Mouse (Mus musculus) liver, embryonic 13.5 days (tissue): ENCODE data around the gene Ect2. TPM values are rescaled to one million over a fixed set of nuclear protein-coding genes. Genes with fewer than 3 reads are reported as not detected.

Experiments
- ATAC-seq: fragments of 200-750 bp; cut with Nextera tagmentation; 2 replicates; pipeline ENCODE4 v1.8.0; 2017; ENCODE audit warnings: low read depth, mild to moderate bottlenecking, moderate number of reproducible peaks, moderate library complexity
- DNase-seq: peaks from one replicate; pipeline ENCODE4 v3.0.0; 2022
- H3K27ac ChIP-seq: fragments of 300-500 bp; sonication (generic); 2 replicates; pipeline ENCODE4 v1.5.1; 2015; ENCODE audit warnings: moderate library complexity, mild to moderate bottlenecking, inconsistent platforms
- H3K27me3 ChIP-seq: fragments of 300-500 bp; sonication (generic); 2 replicates; pipeline ENCODE4 v1.6.1; 2015; ENCODE audit warnings: mild to moderate bottlenecking, inconsistent platforms
- H3K36me3 ChIP-seq: fragments of 300-500 bp; sonication (generic); 2 replicates; pipeline ENCODE4 v1.6.1; 2015; ENCODE audit warnings: mild to moderate bottlenecking, inconsistent platforms
- H3K4me1 ChIP-seq: fragments of 300-500 bp; sonication (generic); replicated peaks from 2 replicates; pipeline ENCODE4 v1.6.1; 2015; ENCODE audit warnings: inconsistent platforms
- H3K4me2 ChIP-seq: fragments of 300-500 bp; sonication (generic); 2 replicates; pipeline ENCODE4 v1.6.1; 2015; ENCODE audit warnings: inconsistent platforms, mild to moderate bottlenecking, moderate library complexity
- H3K4me3 ChIP-seq: fragments of 300-500 bp; sonication (generic); replicated peaks from 2 replicates; pipeline ENCODE4 v1.5.1; 2015; ENCODE audit warnings: mild to moderate bottlenecking, inconsistent platforms
- H3K9ac ChIP-seq: fragments of 300-500 bp; sonication (generic); 2 replicates; pipeline ENCODE4 v1.6.1; 2015; ENCODE audit warnings: mild to moderate bottlenecking, inconsistent platforms
- H3K9me3 ChIP-seq: fragments of 300-500 bp; sonication (generic); replicated peaks from 2 replicates; pipeline ENCODE4 v1.6.1; 2016; ENCODE audit warnings: inconsistent platforms
- WGBS: fragments of 180-500 bp; shearing (Covaris S2); methylation state at CpG from one replicate; pipeline ENCODE4 v1.1.7; 2015; ENCODE audit not compliant: insufficient replicate concordance; 5-methylcytosine and 5-hydroxymethylcytosine counted together
- polyA plus RNA-seq: library from polyadenylated mRNA; unstranded; fragments of >200 nt; fragmentation: Nextera tagmentation; extraction: Ambion mirVana; gene quantifications from 2 replicates; pipeline ENCODE4 v1.2.1, GENCODE M21; 2015

The Ect2 gene
- polyA plus RNA-seq, 1 experiment from 2014 or later, result 34.5 TPM

DNA sequence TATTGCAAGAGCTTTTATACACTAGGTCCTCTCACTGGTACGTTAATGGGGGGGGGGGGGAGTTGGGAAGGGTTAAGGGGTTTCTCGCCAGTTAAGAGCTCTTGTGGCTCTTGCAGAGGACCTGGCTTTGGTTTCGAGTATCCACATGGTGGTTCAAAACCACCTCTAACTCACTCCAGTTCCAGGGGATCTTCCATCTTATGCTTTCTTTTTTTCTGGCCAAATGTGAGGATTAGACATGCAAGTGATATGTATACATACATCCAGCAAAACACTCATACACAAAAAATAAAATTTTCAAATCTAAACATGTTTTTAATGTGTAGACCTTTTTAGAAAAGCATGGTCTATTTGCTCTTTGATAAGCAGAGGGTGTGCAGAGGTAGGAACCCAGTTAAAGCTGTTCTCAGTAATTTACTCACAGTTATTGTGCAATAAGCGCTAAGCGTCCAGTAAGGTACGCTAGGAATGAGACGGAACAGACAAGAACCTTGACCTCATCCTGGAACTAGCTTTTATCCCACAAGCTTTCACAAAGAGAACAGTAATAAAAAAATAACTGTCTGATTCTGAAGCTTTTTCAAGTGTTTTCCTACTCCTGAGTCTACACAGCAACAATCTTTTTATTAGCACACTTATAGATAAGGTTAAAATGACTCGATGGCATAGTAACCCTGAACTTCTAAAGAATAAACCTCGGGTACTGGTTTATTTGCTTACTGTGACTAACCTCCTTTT lies 2.3 kb upstream of the Ect2 start:
- 0 out of 2 replicates have a peak, but pooled peaks cover 4% of the 10 kb centered on the region for H3K36me3 ChIP-seq
- no peaks in the 10 kb centered on the region for H3K27me3 ChIP-seq
- H3K4me1 ChIP-seq, result peaks cover 33% of the 10 kb centered on the region
- no peak for DNase-seq
- H3K4me3 ChIP-seq, result no peak overlapping the region
- H3K9ac ChIP-seq, result no peak overlapping the region
- ATAC-seq, result no peak
- H3K4me2 ChIP-seq, result no peak overlapping the region
- H3K9me3 ChIP-seq, result no peaks in the 10 kb centered on the region
- H3K27ac ChIP-seq, result peak overlapping the region; percentile 85
- WGBS, result 53% methylated on average over 9 of the region's 9 CpGs

GRCm38 (mm10) chr3:27155051-27155855 lies 1.6 kb upstream of the Ect2 start:
- Histone ChIP-seq H3K36me3 (peaks cover 6% of the 10 kb centered on the region), H3K4me3 (no peak overlapping the region), H3K27me3 (no peaks in the 10 kb centered on the region), H3K27ac (peak overlapping the region; percentile 85), H3K9ac (peak overlapping the region; percentile 70; the same call in 1 of the 2 replicates), H3K9me3 (no peaks in the 10 kb centered on the region), H3K4me1 (peaks cover 39% of the 10 kb centered on the region), H3K4me2 (no peak overlapping the region)
- no peak for DNase-seq
- WGBS, result 43% methylated on average over 6 of the region's 6 CpGs
- no peak for ATAC-seq

- no peaks in the 10 kb centered on the region for H3K9me3 ChIP-seq
- H3K36me3 ChIP-seq, result peaks cover 16% of the 10 kb centered on the region
- H3K4me3 ChIP-seq, result peak overlapping the region; percentile 97
- H3K27ac ChIP-seq, result peak overlapping the region; percentile 85
- 60% methylated on average over 2 of the region's 2 CpGs for WGBS
- peak overlapping the region; percentile 70 for H3K9ac ChIP-seq
- peak overlapping the region; percentile 67 for H3K4me2 ChIP-seq
- no peaks in the 10 kb centered on the region for H3K27me3 ChIP-seq
- H3K4me1 ChIP-seq, result peaks cover 39% of the 10 kb centered on the region
- ATAC-seq (peak; percentile 49), DNase-seq (no peak)
Observed at GRCm38 (mm10) chr3:27154280-27154679, 602 bp upstream of the Ect2 start.

- Histone ChIP-seq H3K9me3 (no peaks in the 10 kb centered on the region), H3K9ac (peak overlapping the region; percentile 97), H3K27me3 (no peaks in the 10 kb centered on the region), H3K36me3 (peaks cover 25% of the 10 kb centered on the region), H3K4me2 (peak overlapping the region; percentile 75), H3K4me1 (peaks cover 39% of the 10 kb centered on the region), H3K27ac (peak overlapping the region; percentile 93), H3K4me3 (peak overlapping the region; percentile 97)
- under 1% methylated on average over 31 of the region's 31 CpGs for WGBS
- DNase-seq (peak; percentile 18), ATAC-seq (peak; percentile 44)
Observed at GRCm38 (mm10) chr3:27153191-27153671, 447 bp downstream of the Ect2 start.

DNA sequence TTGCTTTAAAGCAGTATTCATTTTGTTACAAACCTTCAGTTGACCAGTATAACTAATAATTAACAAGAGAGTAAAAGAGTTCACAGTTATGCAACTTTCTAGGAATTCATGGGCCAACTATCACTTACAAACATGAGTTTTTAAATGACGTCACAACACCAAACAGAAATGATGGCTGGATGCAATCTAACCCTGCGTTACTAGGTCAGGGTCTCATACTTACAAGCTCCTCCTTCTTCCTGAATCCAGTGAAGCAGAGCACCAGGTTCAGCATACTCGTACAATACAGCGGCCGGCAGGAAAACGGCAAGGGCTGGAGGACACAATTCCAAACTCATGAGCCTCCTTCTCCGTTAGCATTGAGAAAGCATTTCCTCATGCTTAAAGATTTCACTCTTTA lies 7.9 kb downstream of the Ect2 start:
- DNase-seq (no peak), ATAC-seq (0 out of 2 replicates have a peak, but pooled peaks have one; percentile 54)
- Histone ChIP-seq H3K27ac (no peak overlapping the region), H3K36me3 (peaks cover 84% of the 10 kb centered on the region), H3K4me1 (peaks cover 3% of the 10 kb centered on the region; the same call in 1 of the 2 replicates), H3K4me3 (no peak overlapping the region), H3K9ac (no peak overlapping the region), H3K27me3 (no peaks in the 10 kb centered on the region), H3K4me2 (no peak overlapping the region), H3K9me3 (no peaks in the 10 kb centered on the region)
- 89% methylated on average over 7 of the region's 7 CpGs for WGBS

GRCm38 (mm10) chr3:27143570-27143969 lies 10.1 kb downstream of the Ect2 start:
- no peak for ATAC-seq
- peaks cover 88% of the 10 kb centered on the region for H3K36me3 ChIP-seq
- no peak for DNase-seq

DNA sequence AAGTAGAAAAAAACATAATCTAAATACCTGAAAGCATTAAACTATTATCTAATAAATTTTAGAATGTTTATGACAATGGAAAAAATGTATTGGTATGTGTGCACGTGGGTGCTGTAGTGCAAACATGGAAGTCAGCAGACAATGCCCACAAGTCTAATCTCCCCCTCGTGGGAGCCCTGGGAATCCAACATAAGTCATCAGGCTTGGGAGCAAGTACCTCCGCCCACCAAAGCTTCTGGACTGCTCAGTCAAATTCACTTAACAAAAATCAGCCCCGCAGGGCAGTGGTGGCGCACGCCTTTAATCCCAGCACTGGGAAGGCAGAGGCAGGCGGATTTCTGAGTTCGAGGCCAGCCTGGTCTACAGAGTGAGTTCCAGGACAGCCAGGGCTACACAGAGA lies 13.6 kb downstream of the Ect2 start:
- no peaks in the 10 kb centered on the region for H3K4me1 ChIP-seq
- no peak overlapping the region for H3K27ac ChIP-seq
- ATAC-seq (no peak), DNase-seq (no peak)
- H3K36me3 ChIP-seq, result peaks cover 92% of the 10 kb centered on the region
- H3K4me3 ChIP-seq, result no peak overlapping the region
- H3K9me3 ChIP-seq, result no peaks in the 10 kb centered on the region
- H3K4me2 ChIP-seq, result no peak overlapping the region
- H3K27me3 ChIP-seq, result no peaks in the 10 kb centered on the region
- H3K9ac ChIP-seq, result no peak overlapping the region
- WGBS, result 87% methylated on average over 8 of the region's 8 CpGs

More at GRCm38 (mm10) chr3:27143570-27143969, 10.1 kb downstream of the Ect2 start:
- Histone ChIP-seq H3K9me3 (no peaks in the 10 kb centered on the region), H3K4me1 (no peaks in the 10 kb centered on the region), H3K27me3 (no peaks in the 10 kb centered on the region), H3K27ac (no peak overlapping the region), H3K4me3 (no peak overlapping the region), H3K4me2 (no peak overlapping the region), H3K9ac (no peak overlapping the region)
- 83% methylated on average over 7 of the region's 7 CpGs for WGBS

GRCm38 (mm10) chr3:27121864-27122450 lies 31.7 kb downstream of the Ect2 start:
- WGBS, result 33% methylated on average over 9 of the region's 9 CpGs

GRCm38 (mm10) chr3:27120932-27121331 lies 32.7 kb downstream of the Ect2 start:
- Histone ChIP-seq H3K4me2 (no peak overlapping the region), H3K27me3 (no peaks in the 10 kb centered on the region), H3K9ac (no peak overlapping the region), H3K9me3 (no peaks in the 10 kb centered on the region), H3K27ac (no peak overlapping the region), H3K36me3 (peaks cover 80% of the 10 kb centered on the region), H3K4me1 (0 out of 2 replicates have a peak, but pooled peaks cover 2% of the 10 kb centered on the region), H3K4me3 (no peak overlapping the region)
- DNase-seq (no peak), ATAC-seq (no peak)
- 67% methylated on average over 6 of the region's 6 CpGs for WGBS

More at GRCm38 (mm10) chr3:27121864-27122450, 31.7 kb downstream of the Ect2 start:
- DNase-seq (no peak), ATAC-seq (no peak)
- Histone ChIP-seq H3K9me3 (no peaks in the 10 kb centered on the region), H3K27me3 (no peaks in the 10 kb centered on the region), H3K4me1 (0 out of 2 replicates have a peak, but pooled peaks cover 2% of the 10 kb centered on the region), H3K9ac (no peak overlapping the region), H3K4me2 (no peak overlapping the region), H3K27ac (no peak overlapping the region), H3K36me3 (peaks cover 80% of the 10 kb centered on the region), H3K4me3 (no peak overlapping the region)

- Histone ChIP-seq H3K36me3 (peaks cover 79% of the 10 kb centered on the region), H3K4me2 (no peak overlapping the region), H3K4me3 (no peak overlapping the region), H3K27me3 (no peaks in the 10 kb centered on the region), H3K9ac (no peak overlapping the region), H3K27ac (no peak overlapping the region), H3K9me3 (no peaks in the 10 kb centered on the region), H3K4me1 (0 out of 2 replicates have a peak, but pooled peaks cover 2% of the 10 kb centered on the region)
- DNase-seq (no peak), ATAC-seq (no peak)
- 63% methylated on average over 4 of the region's 4 CpGs for WGBS
Observed at GRCm38 (mm10) chr3:27118227-27118626, 35.5 kb downstream of the Ect2 start.

DNA sequence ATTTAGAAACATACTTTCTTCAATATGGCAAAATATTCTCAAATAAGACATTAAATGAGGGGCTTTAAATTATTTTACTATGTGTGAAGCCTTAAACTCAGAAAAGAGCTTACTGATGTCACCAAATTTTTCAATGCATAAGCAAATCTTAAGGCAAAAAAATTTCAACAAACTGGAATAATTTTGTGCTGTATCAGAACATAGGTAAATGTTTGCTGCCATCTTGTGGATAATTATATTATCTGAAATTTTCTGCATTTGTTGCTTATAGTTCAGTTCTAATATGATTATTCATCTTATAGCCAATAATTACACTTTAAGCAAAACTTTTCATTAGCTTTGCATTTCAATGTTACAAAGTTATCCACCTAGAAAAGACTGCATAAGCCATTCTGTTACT lies 42.8 kb downstream of the Ect2 start:
- ATAC-seq (no peak), DNase-seq (no peak)
- Histone ChIP-seq H3K27ac (no peak overlapping the region), H3K9ac (no peak overlapping the region), H3K4me2 (no peak overlapping the region), H3K4me3 (no peak overlapping the region), H3K36me3 (peaks cover 71% of the 10 kb centered on the region), H3K27me3 (no peaks in the 10 kb centered on the region), H3K4me1 (no peaks in the 10 kb centered on the region), H3K9me3 (no peaks in the 10 kb centered on the region)
